Mouse (Mus musculus) macrophage (primary cell): Measurements from ENCODE around the gene Adamtsl4. TPM values are rescaled to one million over a fixed set of nuclear protein-coding genes. Genes with fewer than 3 reads are reported as not detected.

Experiments used
- H3K27ac ChIP-seq: fragments of 350-480 bp; formaldehyde crosslinking; 2 replicates; pipeline ENCODE4 v1.9.0; 2021
- H3K36me3 ChIP-seq: fragments of 350-480 bp; formaldehyde crosslinking; 2 replicates; pipeline ENCODE4 v1.9.0; 2021; ENCODE audit errors: inconsistent target
- H3K4me3 ChIP-seq: fragments of 350-480 bp; formaldehyde crosslinking; 2 replicates; pipeline ENCODE4 v1.9.0; 2021; ENCODE audit errors: inconsistent target
- H3K79me2 ChIP-seq: fragments of 350-480 bp; formaldehyde crosslinking; 2 replicates; pipeline ENCODE4 v1.9.0; 2021; ENCODE audit errors: inconsistent target
- whole genome bisulfite sequencing: methylation state at CpG from one replicate; pipeline ENCODE4 v1.1.7; 2026; ENCODE audit warnings: inconsistent platforms; ENCODE audit not compliant: missing documents; 5-methylcytosine and 5-hydroxymethylcytosine counted together
- polyA plus RNA-seq: library from polyadenylated mRNA; stranded (reverse); fragments of 250-400 nt; gene quantifications from 3 replicates; pipeline ENCODE4 v1.2.4, GENCODE M21; 2018; ENCODE audit warnings: inconsistent platforms

Gene Adamtsl4
- polyA plus RNA-seq, 1 experiment from 2014 or later: 1.9 TPM

DNA sequence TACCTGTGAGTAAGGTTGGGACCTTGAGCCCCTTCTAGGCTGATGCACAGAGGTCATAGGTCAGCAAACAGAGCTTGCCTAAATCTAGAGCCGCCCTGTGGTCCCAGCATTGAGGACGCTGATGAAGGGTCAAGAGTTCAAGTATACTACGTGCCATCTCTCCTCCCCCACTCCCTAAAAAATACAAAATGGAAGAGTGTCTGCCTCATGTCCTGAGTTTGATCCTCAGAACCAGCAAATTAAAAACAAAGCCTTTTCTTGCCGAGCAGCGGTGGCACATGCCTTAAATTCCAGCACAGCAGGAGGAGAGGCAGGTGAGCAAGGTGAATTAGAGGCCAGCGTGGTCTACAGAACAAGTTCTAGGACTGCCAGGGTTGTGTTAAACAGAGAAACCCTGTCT lies 34.8 kb downstream of the Adamtsl4 start:
- Histone ChIP-seq H3K36me3 (no peaks in the 10 kb centered on the region), H3K4me3 (no peak overlapping the region), H3K79me2 (peaks cover 65% of the 10 kb centered on the region), H3K27ac (peak overlapping the region; percentile 100)
- WGBS: 58% methylated on average over 6 of the region's 6 CpGs

DNA sequence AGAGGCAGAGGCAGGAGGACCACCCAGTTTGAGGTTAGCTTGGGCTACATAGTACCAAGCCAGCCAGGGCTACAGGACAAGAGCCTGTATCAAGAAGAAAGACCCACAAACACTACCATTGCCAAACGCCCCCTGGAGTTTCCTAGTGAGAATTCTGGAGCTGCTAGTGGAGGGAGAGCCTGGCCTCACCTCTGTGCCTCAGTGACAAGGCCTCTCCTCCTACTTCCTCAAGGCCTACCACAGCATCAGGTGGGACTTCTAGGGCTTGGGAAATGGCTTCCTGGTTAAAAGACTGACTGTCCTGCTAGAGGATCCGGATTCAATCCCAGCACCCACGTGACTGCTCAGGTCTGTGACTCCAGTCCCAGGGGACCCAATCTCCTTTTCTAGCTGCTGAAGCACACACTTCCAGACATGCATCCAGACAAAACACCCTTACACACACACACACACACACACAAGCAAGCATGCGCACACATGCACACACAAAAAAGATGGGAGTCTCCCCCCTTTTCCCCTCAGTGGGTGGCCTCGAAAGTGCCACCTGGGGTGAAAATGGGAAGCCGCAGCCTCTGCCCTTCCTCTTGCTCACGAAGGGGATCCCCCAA lies 35.4 kb downstream of the Adamtsl4 start:
- H3K27ac ChIP-seq: peak overlapping the region; percentile 100

DNA sequence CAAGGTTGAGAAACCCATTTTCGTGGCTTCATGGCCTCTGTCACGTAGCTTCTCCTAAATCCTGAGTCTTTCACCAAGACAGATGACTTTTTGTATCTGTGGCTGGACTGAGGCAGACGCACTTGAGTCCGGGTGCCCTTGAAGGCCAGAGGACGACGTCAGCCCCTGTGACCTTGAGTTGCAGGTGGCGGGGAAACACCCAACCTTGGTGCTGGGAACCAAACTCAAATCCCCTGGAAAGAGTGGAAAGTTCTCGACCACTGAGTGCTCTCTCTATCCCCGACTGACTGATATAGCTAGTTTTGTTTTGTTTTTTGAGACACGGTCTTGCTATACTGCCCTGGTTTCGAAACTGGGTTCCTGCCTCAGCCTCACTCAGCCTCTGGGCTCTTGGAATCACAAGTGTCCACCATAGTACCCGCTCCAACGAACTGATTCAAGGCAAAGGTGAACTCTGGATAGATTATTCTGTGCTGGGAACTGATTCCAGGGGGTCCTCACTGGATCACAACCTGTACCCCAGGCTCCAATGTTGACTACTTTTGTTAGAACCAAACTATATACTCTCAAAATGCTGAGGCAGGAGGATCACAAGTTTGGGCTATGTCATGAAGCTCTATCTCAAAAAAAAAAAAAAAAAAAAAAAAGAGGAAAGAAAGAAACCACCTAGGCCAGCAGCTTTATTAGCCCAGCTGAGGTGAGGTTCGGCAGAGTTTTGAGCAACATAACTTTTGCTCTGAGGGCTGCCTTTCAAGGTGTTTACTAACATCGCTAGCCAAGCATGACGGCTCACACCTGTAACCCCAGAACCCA lies 36.1 kb downstream of the Adamtsl4 start:
- Histone ChIP-seq H3K36me3 (no peaks in the 10 kb centered on the region), H3K79me2 (peaks cover 65% of the 10 kb centered on the region; the same call in 1 of the 2 replicates), H3K27ac (peak overlapping the region; percentile 100), H3K4me3 (no peak overlapping the region)
- 51% methylated on average over 16 of the region's 16 CpGs for WGBS

More for the DNA sequence above, 35.4 kb downstream of the Adamtsl4 start:
- Histone ChIP-seq H3K4me3 (no peak overlapping the region), H3K79me2 (peaks cover 65% of the 10 kb centered on the region), H3K36me3 (no peaks in the 10 kb centered on the region)
- 9% methylated on average over 5 of the region's 7 CpGs for WGBS

DNA sequence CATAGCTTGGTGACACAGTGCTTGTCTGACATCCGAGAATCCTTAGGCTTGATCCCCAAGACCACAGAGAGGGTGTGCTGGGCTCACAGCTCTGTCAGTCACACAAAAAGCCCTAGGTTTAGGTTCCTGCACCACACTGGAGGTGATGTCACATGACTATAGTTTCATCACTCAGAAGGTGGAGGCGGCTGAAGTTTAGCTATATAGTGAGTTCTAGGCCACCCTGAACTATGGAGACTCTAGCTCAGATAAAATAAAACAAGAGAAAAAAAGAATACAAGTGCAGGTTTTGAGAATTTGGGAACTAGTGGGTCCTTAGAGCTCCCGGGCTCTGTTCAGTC lies 36.7 kb downstream of the Adamtsl4 start:
- peak overlapping the region; percentile 100 for H3K27ac ChIP-seq
- no peaks in the 10 kb centered on the region for H3K36me3 ChIP-seq
- no peak overlapping the region for H3K4me3 ChIP-seq
- peaks cover 67% of the 10 kb centered on the region; the same call in 1 of the 2 replicates for H3K79me2 ChIP-seq
- 21% methylated on average over 3 of the region's 3 CpGs for whole genome bisulfite sequencing

DNA sequence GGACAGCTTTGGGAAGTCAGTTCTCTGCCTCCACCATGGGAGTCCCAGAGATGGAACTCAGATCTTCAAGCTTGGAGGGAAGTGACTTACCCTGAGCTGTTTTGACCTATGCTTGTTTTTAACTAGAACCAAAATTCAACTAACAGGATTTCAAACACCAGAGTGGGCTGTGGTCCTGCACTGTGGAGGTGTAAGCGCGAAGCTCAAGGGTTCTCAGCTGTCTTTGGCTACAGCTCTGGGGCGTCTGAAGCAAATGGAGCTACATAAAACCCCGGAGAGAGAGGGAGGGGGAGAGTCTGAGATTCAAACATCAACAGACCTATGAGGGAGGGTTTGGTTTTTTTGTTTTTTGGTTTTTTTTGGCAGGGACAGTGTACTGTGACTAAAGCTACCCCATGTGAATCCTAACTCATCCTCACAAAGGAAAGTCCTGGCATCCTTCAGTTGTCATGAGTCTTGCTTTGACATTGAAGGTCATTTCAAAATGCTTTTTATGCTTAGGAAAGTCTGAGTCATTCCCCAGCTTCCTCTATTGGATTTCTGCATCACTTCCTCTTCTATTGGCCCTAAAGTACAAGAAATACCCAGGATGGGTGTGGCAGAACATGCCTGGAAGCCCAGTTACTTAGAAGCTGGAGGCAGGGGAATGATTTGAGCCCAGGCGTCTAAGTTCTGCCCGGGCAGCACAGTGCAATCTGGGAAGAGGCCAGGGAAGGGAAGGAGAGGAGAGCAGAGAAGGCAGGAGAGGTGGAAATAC lies 37.3 kb downstream of the Adamtsl4 start:
- H3K4me3 ChIP-seq: no peak overlapping the region
- WGBS: 3% methylated on average over 6 of the region's 6 CpGs

DNA sequence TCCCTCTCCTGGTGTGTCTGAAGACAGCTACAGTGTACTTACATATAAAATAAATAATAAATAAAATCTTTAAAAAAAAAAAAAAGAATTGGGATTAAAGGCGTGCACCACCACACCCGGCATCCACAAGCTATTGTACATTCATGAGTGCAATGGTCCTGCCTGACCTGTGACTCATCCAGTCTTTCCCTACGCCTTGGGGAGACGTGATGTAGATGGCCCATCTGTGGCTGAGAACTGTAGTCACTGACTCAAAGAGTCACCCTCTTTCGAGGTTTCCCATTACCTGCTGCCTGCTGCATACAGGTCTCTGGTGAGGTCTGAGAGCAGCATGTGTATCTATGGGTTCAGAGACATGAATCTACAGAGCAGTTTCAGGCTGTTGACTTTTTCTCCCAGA lies 39.7 kb downstream of the Adamtsl4 start:
- Histone ChIP-seq H3K4me3 (no peak overlapping the region), H3K79me2 (peaks cover 61% of the 10 kb centered on the region; the same call in 1 of the 2 replicates), H3K36me3 (no peaks in the 10 kb centered on the region), H3K27ac (peak overlapping the region; percentile 100)
- WGBS: 81% methylated on average over 5 of the region's 5 CpGs

More for the DNA sequence above, 37.3 kb downstream of the Adamtsl4 start:
- Histone ChIP-seq H3K36me3 (no peaks in the 10 kb centered on the region), H3K79me2 (peaks cover 66% of the 10 kb centered on the region; the same call in 1 of the 2 replicates), H3K27ac (peak overlapping the region; percentile 100)

DNA sequence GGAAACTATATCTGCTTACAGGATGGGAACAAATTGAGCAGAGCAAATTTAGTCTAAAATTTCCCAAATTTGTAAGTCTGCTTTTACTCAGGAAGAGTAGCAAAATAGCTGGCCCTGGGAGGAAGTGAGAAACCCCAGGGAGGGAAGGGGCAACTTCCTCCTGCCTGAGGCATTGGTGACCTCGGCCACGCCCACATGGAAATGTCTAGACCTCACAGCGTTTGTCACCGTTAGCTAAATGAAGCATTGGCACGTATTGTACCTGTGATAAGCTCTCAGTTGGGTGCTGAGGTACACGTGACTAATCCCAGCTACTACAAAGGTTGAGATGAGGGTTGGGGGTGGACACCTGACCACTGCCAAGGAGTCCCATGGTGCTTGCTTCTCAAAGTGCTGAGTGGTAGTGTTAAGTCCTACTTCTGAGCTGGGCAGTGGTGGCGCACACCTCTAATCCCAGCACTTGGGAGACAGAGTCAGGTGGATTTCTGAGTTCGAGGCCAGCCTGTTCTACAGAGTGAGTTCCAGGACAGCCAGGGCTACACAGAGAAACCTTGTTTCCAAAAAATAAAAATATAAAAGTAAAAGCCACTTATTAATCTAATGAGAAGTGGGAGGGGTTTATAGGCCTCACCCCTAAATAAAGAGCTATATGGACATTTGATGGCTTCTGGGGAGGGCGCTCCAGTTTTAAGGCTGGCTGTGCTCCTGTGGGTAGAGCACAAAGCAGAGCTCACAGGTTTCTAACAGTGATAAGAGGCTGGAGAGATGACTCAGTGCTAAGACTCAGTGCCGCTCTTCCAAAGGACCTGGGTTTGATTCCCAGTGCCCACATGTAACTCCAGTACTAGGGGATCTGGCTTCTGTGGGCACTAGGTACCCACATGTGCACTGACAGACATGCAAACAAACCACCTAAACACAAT lies 42.1 kb downstream of the Adamtsl4 start:
- Histone ChIP-seq H3K27ac (peak overlapping the region; percentile 95), H3K36me3 (no peaks in the 10 kb centered on the region; the same call in 1 of the 2 replicates), H3K4me3 (no peak overlapping the region), H3K79me2 (peaks cover 65% of the 10 kb centered on the region; the same call in 1 of the 2 replicates)
- WGBS: 56% methylated on average over 6 of the region's 10 CpGs

DNA sequence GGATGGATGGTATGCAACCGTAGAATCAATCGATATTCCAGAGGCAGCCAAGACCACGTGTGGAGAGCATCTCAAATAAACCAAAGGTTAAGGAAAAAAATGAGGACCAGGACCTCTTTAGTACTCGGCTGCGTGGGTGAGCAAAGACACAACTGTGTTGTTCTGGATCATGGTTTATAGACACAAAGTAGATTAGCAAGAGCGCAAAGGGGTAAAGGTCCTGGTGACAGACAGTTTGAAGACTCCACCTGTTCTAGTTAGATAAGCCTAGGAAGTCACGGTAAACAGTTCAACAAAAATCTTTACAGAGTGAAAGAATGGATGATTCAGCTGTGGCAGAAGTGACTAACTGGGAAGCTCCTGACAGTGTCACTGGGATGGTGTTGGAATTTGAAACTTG lies 44.6 kb downstream of the Adamtsl4 start:
- Histone ChIP-seq H3K27ac (peak overlapping the region; percentile 95), H3K79me2 (peaks cover 71% of the 10 kb centered on the region; the same call in 1 of the 2 replicates), H3K4me3 (no peak overlapping the region), H3K36me3 (no peaks in the 10 kb centered on the region; the same call in 1 of the 2 replicates)
- WGBS: 93% methylated on average over 7 of the region's 7 CpGs

DNA sequence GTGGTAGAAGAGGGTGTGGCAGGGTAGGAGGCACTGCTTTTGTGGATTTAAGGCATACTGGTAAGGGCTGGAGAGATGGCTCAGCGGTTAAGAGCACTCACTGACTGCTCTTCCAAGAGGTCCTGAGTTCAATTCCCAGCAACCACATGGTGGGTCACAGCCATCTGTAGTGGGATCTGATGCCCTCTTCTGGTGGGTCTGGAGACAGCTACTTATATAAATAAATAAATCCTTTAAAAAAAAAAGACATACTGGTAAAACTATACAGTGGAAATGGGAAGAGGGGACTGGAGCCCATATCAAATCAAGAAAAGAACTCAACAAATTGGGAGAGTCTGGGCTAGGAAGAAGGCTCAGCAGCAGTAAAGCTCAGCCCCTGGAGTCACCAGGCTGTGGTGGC lies 48.0 kb downstream of the Adamtsl4 start:
- Histone ChIP-seq H3K27ac (no peak overlapping the region), H3K36me3 (peaks cover 3% of the 10 kb centered on the region; the same call in 1 of the 2 replicates), H3K79me2 (peaks cover 73% of the 10 kb centered on the region; the same call in 1 of the 2 replicates), H3K4me3 (no peak overlapping the region)
- no CpG with 5 or more reads among the region's 1 CpGs for WGBS

DNA sequence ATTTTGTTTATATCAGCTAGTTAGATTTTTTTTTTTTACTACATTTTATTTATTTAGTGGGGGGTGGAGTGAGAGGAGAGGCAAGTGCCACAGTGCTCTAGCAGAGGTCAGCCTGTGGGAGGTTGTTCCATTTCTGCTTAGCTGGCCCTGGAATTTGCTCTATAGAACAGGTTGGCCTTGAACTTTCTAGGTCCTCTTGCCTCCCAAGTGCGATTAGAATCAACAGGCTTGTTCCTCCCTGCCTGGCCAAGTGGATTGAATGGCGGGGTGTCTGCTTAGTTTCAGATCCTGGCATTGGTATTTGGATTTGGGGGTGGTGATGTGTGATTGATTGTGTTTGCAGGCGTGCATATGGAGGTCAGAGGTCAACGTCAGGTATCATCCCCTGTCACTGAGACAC lies 51.6 kb downstream of the Adamtsl4 start:
- Histone ChIP-seq H3K4me3 (no peak overlapping the region), H3K79me2 (peaks cover 63% of the 10 kb centered on the region), H3K36me3 (peaks cover 5% of the 10 kb centered on the region; the same call in 1 of the 2 replicates), H3K27ac (peak overlapping the region; percentile 94)
- WGBS: 88% methylated on average over 4 of the region's 4 CpGs

DNA sequence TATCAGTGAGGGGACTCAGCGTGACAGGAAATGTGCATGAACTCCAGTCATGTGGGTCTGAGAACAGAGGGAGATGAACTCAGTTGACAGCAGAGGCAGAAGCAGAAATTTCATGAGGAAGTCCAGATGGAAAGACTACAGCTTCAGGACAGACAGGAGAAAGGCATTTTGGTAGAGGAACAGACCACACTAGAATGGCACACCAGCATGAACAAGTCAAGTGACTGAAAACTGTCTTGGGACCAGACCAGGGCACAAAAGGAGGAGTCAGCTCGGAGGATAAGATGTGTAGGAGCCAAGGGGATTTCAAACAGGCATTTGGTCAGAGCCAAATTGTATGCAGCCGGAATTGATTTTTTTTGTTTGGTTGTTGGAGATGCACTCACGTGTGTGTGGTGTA lies 52.1 kb downstream of the Adamtsl4 start:
- Histone ChIP-seq H3K79me2 (peaks cover 67% of the 10 kb centered on the region), H3K36me3 (peaks cover 5% of the 10 kb centered on the region; the same call in 1 of the 2 replicates), H3K27ac (peak overlapping the region; percentile 94), H3K4me3 (no peak overlapping the region)
- 71% methylated on average over 4 of the region's 4 CpGs for WGBS

DNA sequence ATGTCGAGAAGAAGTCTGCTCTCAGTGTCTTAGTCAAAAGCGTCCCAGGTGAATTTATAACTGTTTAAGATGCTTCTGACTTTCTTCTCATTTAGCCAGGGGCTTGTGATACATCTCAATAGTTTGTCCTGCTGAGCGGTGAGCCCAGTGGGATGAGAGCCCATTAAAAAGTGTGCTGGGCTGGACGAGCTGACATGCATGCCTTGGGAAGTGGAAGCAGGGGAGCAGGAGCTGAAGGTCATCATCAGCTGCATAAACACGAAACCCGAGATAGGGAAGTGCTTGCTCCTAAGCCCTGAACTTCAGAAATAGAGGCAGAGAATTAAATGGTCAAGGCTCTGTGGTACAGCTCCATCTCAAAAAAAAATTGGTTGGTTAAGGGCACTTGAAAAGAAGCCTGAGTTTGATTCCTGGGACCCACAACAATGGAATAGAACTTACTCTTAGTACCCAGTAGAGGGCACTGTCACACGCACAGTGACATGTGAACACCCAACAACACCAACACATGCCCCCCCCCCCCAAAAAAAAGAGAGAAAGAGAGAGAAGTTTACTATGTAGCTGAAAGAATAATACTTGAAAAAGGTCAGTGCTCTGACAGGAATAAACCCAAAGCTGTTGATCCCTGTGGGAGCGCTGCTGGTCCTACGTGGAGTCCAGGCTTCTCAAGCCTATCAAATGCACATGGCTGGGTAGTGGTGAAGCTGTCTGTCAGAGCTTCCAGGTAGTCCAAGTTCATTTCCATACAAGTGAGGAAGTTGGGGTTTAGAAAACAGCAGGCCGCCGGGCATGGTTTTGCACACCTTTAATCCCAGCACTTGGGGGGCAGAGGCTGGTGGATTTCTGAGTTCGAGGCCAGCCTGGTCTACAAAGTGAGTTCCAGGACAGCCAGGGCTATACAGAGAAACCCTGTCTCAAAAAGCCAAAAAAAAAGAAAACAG lies 54.8 kb downstream of the Adamtsl4 start:
- Histone ChIP-seq H3K36me3 (peaks cover 25% of the 10 kb centered on the region), H3K79me2 (peaks cover 78% of the 10 kb centered on the region), H3K4me3 (no peak overlapping the region), H3K27ac (peak overlapping the region; percentile 94)
- WGBS: 65% methylated on average over 12 of the region's 12 CpGs

DNA sequence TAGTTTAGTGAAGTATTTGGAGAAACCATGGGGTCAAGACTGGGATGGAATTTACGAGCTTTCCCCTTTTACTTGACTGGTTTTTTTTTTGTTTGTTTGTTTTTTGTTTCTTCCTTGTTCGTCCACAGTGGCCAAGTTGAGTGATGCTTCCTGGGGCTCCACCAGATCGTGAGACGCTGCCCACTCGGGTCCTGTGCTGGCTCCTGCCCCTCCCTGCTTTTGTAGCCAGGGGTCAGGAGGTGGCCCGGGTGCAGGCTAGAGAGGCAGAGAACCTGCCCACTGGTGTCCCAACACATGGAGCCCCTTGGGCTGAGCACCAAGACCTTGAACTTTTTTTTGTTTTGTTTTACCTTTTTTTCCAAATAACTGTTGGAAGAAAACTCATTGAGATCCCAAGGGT lies 56.4 kb downstream of the Adamtsl4 start:
- H3K27ac ChIP-seq: peak overlapping the region; percentile 94
- peaks cover 30% of the 10 kb centered on the region for H3K36me3 ChIP-seq

More for the DNA sequence above, 56.4 kb downstream of the Adamtsl4 start:
- WGBS: 82% methylated on average over 6 of the region's 6 CpGs
- Histone ChIP-seq H3K79me2 (peaks cover 78% of the 10 kb centered on the region), H3K4me3 (no peak overlapping the region)
